ENCODE assay signal across 8 mouse cellular contexts in genomic region chr9:94536261-94536905, GRCm38 (mm10). TPM values are rescaled to one million over a fixed set of nuclear protein-coding genes. Genes with fewer than 3 reads are reported as not detected.
DNase-seq lines count a peak whose midpoint lies in the region; ATAC-seq and TF ChIP-seq lines count a peak whose summit lies in the region.

No protein-coding gene starts in this region.

- no peaks in the 10 kb centered on the region for H3K9me3 ChIP-seq in kidney, embryonic 15.5 days (replicated peaks)
- H3K9me3 ChIP-seq in hindbrain, embryonic 13.5 days, result no peaks in the 10 kb centered on the region
- H3K9me3 ChIP-seq in midbrain, embryonic 16.5 days (replicated peaks; ENCODE audit: control insufficient read depth, low read length, poor library complexity, severe bottlenecking), result no peaks in the 10 kb centered on the region

- peak overlapping the region; percentile 80 for H3K9ac ChIP-seq in kidney, embryonic 15.5 days
- peak overlapping the region; percentile 88 for H3K9ac ChIP-seq in hindbrain, embryonic 13.5 days
- peak overlapping the region; percentile 89 for H3K9ac ChIP-seq in midbrain, embryonic 16.5 days (ENCODE audit: low read depth, low read length)

- no peak for ATAC-seq in kidney, embryonic 15.5 days (replicated peaks; ENCODE audit: low FRiP score)
- ATAC-seq in hindbrain, embryonic 13.5 days (ENCODE audit: low FRiP score), result no peak
- no peak for ATAC-seq in midbrain, embryonic 16.5 days

- peak overlapping the region; percentile 59 for H3K4me3 ChIP-seq in kidney, embryonic 15.5 days (replicated peaks)
- H3K4me3 ChIP-seq in bone marrow macrophage, adult 2 months (ENCODE audit: insufficient read depth, low read length), result peak overlapping the region; percentile 95
- H3K4me3 ChIP-seq in hindbrain, embryonic 13.5 days, result peak overlapping the region; percentile 82
- peak overlapping the region; percentile 87 for H3K4me3 ChIP-seq in midbrain, embryonic 16.5 days (ENCODE audit: low read depth, low read length)

- H3K27me3 ChIP-seq in kidney, embryonic 15.5 days, result no peaks in the 10 kb centered on the region
- no peaks in the 10 kb centered on the region for H3K27me3 ChIP-seq in hindbrain, embryonic 13.5 days
- H3K27me3 ChIP-seq in midbrain, embryonic 16.5 days (ENCODE audit: control insufficient read depth, insufficient read depth, low read depth, low read length), result no peaks in the 10 kb centered on the region

- no peaks in the 10 kb centered on the region for H3K36me3 ChIP-seq in kidney, embryonic 15.5 days
- H3K36me3 ChIP-seq in hindbrain, embryonic 13.5 days, result no peaks in the 10 kb centered on the region
- no peaks in the 10 kb centered on the region for H3K36me3 ChIP-seq in midbrain, embryonic 16.5 days (ENCODE audit: control insufficient read depth, insufficient read depth, low read length)

- peaks cover 26% of the 10 kb centered on the region for H3K4me1 ChIP-seq in kidney, embryonic 15.5 days
- peaks cover 25% of the 10 kb centered on the region for H3K4me1 ChIP-seq in bone marrow macrophage, adult 2 months (ENCODE audit: control insufficient read depth, insufficient read depth, low read length)
- H3K4me1 ChIP-seq in hindbrain, embryonic 13.5 days (replicated peaks), result peaks cover 42% of the 10 kb centered on the region
- peaks cover 11% of the 10 kb centered on the region for H3K4me1 ChIP-seq in midbrain, embryonic 16.5 days (ENCODE audit: control insufficient read depth, insufficient read depth, low read length)

- peak overlapping the region; percentile 95 for H3K27ac ChIP-seq in kidney, embryonic 15.5 days
- peak overlapping the region; percentile 74; the same call in 1 of the 2 replicates for H3K27ac ChIP-seq in bone marrow macrophage, adult 2 months (ENCODE audit: insufficient read depth, low read depth, low read length)
- H3K27ac ChIP-seq in hindbrain, embryonic 13.5 days, result peak overlapping the region; percentile 96
- H3K27ac ChIP-seq in midbrain, embryonic 16.5 days (ENCODE audit: low read length), result peak overlapping the region; percentile 99

- no peak for TF ChIP-seq POLR2A in bone marrow macrophage, adult 2 months (IDR thresholded peaks at IDR 0.05; ENCODE audit: borderline replicate concordance, low read depth, low read length)

- WGBS in kidney, embryonic 15.5 days, result 1% methylated on average over 15 of the region's 15 CpGs
- under 1% methylated on average over 15 of the region's 15 CpGs for WGBS in hindbrain, embryonic 13.5 days
- WGBS in midbrain, embryonic 16.5 days, result 2% methylated on average over 15 of the region's 15 CpGs

- peak overlapping the region; percentile 79 for H3K4me2 ChIP-seq in kidney, embryonic 15.5 days
- peak overlapping the region; percentile 78 for H3K4me2 ChIP-seq in hindbrain, embryonic 13.5 days
- H3K4me2 ChIP-seq in midbrain, embryonic 16.5 days (ENCODE audit: low read length), result peak overlapping the region; percentile 70

- DNase-seq in kidney, postnatal 36 days, result no peak
- no peak for DNase-seq in urinary bladder, postnatal 14 days (ENCODE audit: low spot score)
- no peak for DNase-seq in left cerebral cortex, adult 8-10 months (ENCODE audit: low spot score in 2 of 2)
- DNase-seq in MN1 (ENCODE audit: low spot score), result no peak

- TF ChIP-seq CTCF in bone marrow macrophage, adult 2 months (IDR thresholded peaks at IDR 0.05; ENCODE audit: low read depth, low read length), result no peak

RNA-seq across cellular contexts. Expression of gene 1190002N15Rik, which starts 1.5 kb away (rescaled TPM):
- 8.6 and 12.0 TPM in 2 replicates for polyA plus RNA-seq in kidney, embryonic 15.5 days (2015; fragmentation: Nextera tagmentation; extraction: Ambion mirVana)
- 19.5 and 21.7 TPM in 2 replicates for polyA plus RNA-seq in bone marrow macrophage, adult 2 months (2012; ENCODE audit: insufficient read depth, insufficient read length, missing spikeins)
- polyA plus RNA-seq in hindbrain, embryonic 13.5 days (2015; fragmentation: Nextera tagmentation; extraction: Ambion mirVana), result 6.0 and 6.4 TPM in 2 replicates
- 4.2 and 4.7 TPM in 2 replicates for polyA plus RNA-seq in midbrain, embryonic 16.5 days (2015; fragmentation: Nextera tagmentation; extraction: Ambion mirVana)
- 10 to 100 TPM; 30.3 to 36.3 (median 30.9) TPM for total RNA-seq in left cerebral cortex, adult 8-10 months (2022)
